Mouse (Mus musculus) small intestine, adult 2 months (tissue): ENCODE results near the gene Mthfd1.

Source experiments
- CTCF ChIP-seq: fragments of 200-500 bp; IDR thresholded peaks from 2 replicates; pipeline ENCODE4 v1.5.1; 2012; ENCODE audit warnings: low read depth, mild to moderate bottlenecking, control low read depth, inconsistent platforms, low read length, moderate library complexity, mixed read lengths; ENCODE audit not compliant: insufficient replicate concordance, insufficient read length; ENCODE audit errors: extremely low read depth
- POLR2A ChIP-seq: fragments of 200-500 bp; IDR thresholded peaks from 2 replicates; pipeline ENCODE4 v1.6.1; 2012; ENCODE audit warnings: low read depth, mild to moderate bottlenecking, control low read depth, inconsistent platforms, low read length, moderate library complexity

GRCm38 (mm10) chr12:76324679-76325431 lies 69.8 kb downstream of the Mthfd1 start, which contains the start of gene Akap5:
- TF ChIP-seq POLR2A, result 0 out of 2 replicates have a peak, but pooled peaks have one; percentile 13
- no peak for TF ChIP-seq CTCF
